Mouse (Mus musculus) bone marrow macrophage, adult 2 months (primary cell): ENCODE results near the gene Vamp2. TPM values are rescaled to one million over a fixed set of nuclear protein-coding genes. Genes with fewer than 3 reads are reported as not detected.

Source experiments
- H3K27ac ChIP-seq: 2 replicates; pipeline ENCODE4 v1.5.1; 2012; ENCODE audit warnings: low read depth, low read length; ENCODE audit not compliant: insufficient read depth
- H3K4me1 ChIP-seq: 2 replicates; pipeline ENCODE4 v1.6.1; 2012; ENCODE audit warnings: low read length; ENCODE audit not compliant: control insufficient read depth, insufficient read depth
- H3K4me3 ChIP-seq: 2 replicates; pipeline ENCODE4 v1.5.1; 2012; ENCODE audit warnings: mild to moderate bottlenecking, low read length, moderate library complexity; ENCODE audit not compliant: insufficient read depth
- CTCF ChIP-seq: IDR thresholded peaks from 2 replicates; pipeline ENCODE4 v1.5.1; 2012; ENCODE audit warnings: low read depth, mild to moderate bottlenecking, low read length, moderate library complexity
- POLR2A ChIP-seq: IDR thresholded peaks from 2 replicates; pipeline ENCODE4 v1.6.1; 2012; ENCODE audit warnings: mild to moderate bottlenecking, low read depth, low read length, borderline replicate concordance
- polyA plus RNA-seq: library from polyadenylated mRNA; stranded (reverse); fragments of >200 nt; gene quantifications from 2 replicates; pipeline ENCODE4 v1.2.4, GENCODE M21; 2012; ENCODE audit not compliant: missing spikeins, insufficient read depth, insufficient read length

The Vamp2 gene
- polyA plus RNA-seq, 1 experiment: 79.4 TPM

DNA sequence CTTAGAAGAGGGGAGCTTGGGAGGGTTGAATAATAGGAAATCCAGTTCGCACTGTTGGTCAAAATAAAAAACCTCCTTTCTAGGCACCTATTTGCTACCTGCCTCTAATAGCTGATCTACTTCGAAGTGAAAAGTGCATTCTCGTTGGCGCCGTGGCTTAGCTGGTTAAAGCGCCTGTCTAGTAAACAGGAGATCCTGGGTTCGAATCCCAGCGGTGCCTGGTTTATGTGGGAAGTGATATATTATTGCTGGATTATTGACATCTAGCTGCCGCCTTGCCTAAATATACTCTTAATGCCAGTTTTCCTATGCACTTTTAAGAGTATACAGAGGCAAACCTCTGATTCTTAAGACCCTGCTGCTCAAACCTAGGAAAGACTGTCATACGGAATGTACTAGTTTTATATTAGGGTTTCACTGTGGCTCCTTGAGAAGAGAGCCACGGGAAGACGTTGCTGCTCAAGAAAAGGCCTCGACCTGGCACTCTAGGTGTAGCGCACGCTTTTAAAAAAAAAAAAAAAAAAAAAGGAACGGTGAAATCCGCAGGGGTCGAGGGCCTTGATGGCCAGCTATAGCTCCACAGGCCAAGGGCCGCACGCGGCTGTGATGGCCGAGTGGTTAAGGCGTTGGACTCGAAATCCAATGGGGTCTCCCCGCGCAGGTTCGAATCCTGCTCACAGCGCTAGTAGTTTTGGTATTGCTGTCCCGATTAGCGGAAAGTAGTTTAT, 22.2 kb downstream of the Vamp2 start:
- Histone ChIP-seq H3K27ac (peak overlapping the region; percentile 27; the same call in 1 of the 2 replicates), H3K4me3 (peak overlapping the region; percentile 58), H3K4me1 (peaks cover 9% of the 10 kb centered on the region)
- TF ChIP-seq POLR2A: peak; percentile 31; the same call in 1 of the 2 replicates
- no peak for TF ChIP-seq CTCF

DNA sequence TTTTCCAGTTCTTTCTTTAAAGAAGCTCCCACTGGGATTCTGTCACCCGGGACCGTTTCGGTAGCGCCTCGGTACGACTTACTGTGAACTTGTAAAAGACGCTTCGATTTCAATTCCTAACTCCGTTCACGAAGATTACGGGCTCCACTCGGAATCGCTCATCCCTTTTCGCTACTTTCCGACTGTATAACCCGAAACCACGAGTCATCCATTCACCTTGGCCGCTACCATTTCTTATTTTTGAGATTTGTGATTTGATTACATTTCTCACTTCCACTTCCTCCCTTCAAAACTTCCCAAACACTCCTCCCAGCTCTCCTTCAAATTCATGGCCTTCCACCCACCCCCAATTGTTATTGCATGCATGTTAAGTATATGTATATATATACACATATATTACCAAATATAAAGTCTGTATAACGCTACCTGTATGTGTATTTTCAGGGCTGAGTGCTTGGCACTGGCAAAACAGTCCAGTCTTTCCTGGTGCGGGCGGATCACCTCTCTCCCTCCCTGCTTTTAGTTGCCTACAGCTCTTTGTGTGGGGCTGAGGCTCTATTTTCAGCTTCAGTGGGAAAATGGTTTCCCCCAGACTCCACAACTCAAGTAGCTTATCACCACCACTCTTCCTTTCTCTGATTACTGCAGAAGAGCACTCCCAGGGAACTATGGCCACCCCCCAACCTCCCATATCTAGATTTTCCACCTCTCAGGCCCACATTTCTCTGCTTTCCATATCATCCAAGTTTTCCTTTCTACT, 22.9 kb downstream of the Vamp2 start:
- Histone ChIP-seq H3K4me1 (peaks cover 9% of the 10 kb centered on the region), H3K27ac (no peak overlapping the region), H3K4me3 (peak overlapping the region; percentile 58)
- no peak for TF ChIP-seq CTCF

DNA sequence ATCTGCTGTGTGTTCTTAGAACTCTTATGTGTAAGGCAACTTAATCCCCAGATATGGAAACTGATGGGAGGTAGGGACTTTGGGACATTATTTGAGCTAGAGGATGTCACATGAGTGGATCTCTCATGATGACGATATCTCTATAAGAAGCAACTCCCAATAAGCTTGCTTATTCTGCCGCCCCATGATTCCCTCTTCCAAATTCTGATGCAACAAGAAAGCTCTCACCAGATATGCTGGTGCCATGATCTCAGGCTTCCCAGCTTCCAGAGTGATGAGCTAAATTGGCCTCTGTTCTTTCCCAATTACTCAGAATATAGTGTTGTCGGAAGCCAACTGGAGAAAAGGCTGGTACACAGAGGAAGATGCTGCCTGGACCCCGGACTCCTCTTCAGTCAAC, 23.6 kb downstream of the Vamp2 start:
- Histone ChIP-seq H3K4me3 (no peak overlapping the region), H3K4me1 (peaks cover 9% of the 10 kb centered on the region), H3K27ac (no peak overlapping the region)
- TF ChIP-seq CTCF (no peak), POLR2A (no peak)

DNA sequence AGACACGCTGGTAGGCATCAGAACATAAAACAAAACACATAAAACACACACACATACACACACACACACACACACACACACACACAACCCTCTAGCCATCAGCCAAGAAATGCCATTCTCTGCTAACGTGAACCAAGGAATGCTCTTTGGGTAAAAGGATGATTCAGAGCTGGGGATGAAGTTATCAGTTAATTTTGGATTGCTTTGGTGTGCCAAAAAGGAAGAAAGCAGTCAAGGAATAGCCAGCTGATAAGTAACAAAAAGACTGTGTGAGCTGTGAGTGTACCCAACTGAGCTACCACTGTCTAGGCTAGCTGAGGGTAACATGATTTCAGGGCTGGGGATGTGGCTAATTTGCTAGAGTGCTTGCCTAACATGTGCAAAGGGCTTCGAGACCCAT, 25.7 kb downstream of the Vamp2 start:
- Histone ChIP-seq H3K27ac (no peak overlapping the region), H3K4me3 (no peak overlapping the region), H3K4me1 (peaks cover 12% of the 10 kb centered on the region)
- TF ChIP-seq POLR2A (no peak), CTCF (no peak)

DNA sequence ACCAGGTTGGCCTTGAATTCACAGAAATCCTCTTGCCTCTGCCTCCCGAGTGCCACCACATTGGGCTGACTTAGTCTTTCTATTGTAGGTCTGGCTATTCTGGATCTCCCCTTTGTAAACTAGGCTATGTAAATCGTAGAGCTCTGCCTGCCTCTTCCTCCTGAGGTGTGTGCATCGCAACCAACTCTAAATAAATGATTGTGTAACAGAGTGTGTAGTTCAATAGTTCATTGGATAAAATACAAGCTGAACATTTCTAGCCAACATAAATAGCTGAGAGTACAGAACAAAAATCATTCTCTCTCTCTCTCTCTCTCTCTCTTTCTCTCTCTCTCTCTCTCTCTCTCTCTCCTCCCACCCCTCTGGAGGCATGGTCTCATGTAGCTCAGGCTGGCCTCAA, 26.3 kb downstream of the Vamp2 start:
- TF ChIP-seq CTCF: no peak
- no peak overlapping the region for H3K27ac ChIP-seq
- H3K4me1 ChIP-seq: peaks cover 18% of the 10 kb centered on the region
- H3K4me3 ChIP-seq: no peak overlapping the region

DNA sequence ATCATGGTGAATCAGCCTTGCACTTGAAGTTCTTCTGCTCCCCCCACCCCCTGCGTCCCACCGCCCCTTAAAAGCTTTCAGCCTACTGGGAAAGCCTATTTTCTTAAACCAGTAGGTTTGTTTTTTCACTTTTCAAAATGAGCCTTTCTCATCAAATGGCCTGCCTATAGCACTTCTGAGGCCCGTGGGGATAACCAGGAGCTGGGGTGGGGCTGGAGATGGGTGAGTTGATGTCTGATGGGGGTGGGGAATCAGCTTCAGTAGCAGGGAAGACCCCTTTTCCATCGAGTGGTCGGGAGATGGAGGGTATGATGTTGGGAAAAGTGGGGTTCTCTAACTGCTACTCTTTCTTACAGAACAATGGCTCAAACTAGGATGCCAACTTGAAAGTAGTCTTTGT, 28.6 kb downstream of the Vamp2 start:
- TF ChIP-seq POLR2A (no peak), CTCF (no peak)
- Histone ChIP-seq H3K4me3 (no peak overlapping the region), H3K27ac (no peak overlapping the region)

DNA sequence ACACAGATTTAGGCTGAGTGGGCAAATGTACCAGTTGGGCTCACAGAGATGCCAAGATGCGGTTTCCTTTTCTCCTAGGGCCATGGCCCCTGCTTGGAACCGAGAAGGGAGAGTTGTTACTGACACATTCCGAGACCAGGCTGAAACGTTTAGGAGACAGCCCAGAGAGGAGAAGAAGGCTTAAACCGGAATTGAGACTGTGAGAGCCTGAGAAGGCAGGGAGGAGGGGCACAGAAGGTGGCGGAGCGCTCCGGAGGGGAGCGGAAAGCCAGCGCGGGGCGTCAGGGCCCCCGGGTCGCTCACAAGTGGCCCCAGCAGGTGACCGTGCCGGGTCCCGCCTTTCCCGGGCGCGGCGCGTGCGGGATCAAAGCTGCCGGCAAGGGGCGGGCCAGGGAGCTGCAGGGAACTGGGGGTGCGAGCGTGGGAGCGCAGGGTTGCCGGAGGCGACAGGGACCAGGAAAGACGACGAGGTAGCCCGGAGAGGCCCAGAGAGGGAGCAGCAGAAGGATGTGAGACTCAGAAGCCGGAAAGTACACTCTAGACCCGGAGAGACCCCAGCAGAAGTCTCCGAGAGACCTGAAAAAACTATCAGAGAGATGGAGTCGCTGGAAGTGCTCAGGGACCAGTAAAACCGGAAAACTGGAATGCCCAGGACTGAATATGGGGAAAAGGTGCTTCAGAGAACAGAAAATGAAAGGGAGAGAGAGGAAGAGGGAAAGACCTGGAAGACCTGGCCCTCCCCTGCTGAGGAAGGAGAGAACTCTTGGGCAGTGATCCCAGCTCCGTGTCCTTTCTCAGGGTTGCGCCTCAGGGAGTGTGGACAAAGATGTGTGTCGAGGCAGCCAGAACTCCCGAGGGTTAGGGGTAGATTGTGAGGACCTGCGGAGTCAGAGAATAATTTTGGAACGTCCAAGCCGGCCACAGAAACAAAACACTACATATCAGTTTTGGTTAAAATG, 29.7 kb downstream of the Vamp2 start:
- peaks cover 16% of the 10 kb centered on the region for H3K4me1 ChIP-seq
- TF ChIP-seq POLR2A: no peak
- no peak for TF ChIP-seq CTCF
- H3K27ac ChIP-seq: no peak overlapping the region
- H3K4me3 ChIP-seq: peak overlapping the region; percentile 70

More for the DNA sequence above, 28.6 kb downstream of the Vamp2 start:
- H3K4me1 ChIP-seq: peaks cover 16% of the 10 kb centered on the region

DNA sequence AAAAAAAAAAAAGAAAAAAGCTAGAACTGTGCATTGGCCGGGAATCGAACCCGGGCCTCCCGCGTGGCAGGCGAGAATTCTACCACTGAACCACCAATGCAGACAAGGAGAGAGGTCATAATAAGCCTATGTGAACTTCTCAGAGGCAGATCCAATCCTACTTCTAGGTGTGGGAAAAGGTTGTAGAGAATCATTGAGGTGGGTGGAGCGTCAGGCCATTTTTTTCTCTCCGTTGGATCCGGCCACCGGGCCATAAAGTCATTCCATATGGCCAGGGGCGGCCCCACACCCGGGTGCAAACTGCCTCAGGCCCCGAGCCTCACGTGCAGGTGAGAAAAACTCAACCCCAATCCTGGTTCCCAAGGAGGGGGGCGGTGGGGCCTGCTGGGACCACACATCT, 30.5 kb downstream of the Vamp2 start:
- Histone ChIP-seq H3K27ac (no peak overlapping the region), H3K4me1 (peaks cover 16% of the 10 kb centered on the region), H3K4me3 (peak overlapping the region; percentile 70)
- TF ChIP-seq POLR2A (no peak), CTCF (no peak)

DNA sequence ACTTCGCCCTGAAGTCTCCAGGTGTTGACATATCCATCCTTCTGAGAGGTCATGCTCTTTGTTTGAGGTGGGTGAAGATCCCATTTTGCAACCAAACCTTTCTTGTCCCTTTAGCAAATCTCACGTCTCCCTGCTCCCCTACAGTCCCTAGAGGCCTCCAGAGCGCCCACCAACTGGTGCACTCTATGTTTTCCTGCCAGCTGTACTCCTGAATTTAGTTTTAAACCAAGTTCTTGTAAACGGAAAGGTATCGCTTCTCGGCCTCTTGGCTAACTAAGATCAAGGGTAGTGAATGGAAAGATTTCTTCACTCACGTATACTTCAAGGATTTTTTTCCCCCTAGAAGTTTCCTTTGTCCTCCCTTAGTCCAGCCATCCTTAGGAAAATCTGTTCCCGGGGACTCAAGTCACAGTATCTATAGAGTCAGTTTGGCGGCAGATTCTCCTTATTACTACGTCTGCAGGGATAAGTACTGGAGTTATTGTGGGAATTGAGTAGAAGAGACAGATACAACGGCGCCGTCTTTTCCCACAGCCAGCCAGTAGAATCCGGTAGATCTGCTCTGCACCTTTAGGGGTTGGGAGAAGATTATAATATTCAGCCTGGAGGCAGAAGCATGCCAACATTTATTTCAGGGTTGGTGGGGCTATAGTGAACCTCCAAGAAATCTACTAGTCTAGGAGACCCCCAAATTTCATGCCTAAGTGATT, 31.3 kb downstream of the Vamp2 start:
- H3K27ac ChIP-seq: no peak overlapping the region
- TF ChIP-seq CTCF (no peak), POLR2A (no peak)
- peak overlapping the region; percentile 72 for H3K4me3 ChIP-seq
- peaks cover 16% of the 10 kb centered on the region for H3K4me1 ChIP-seq
